ENCODE assay signal across 10 mouse cellular contexts in genomic region chr19:36252522-36252921, GRCm38 (mm10).
"Had no signal": no experiment of that assay in that cellular context is flagged by ENCODE, and none has a peak within 500 bp of the region (broad histone marks: within the 10 kb centered on the region; RNA-seq: fewer than 3 reads in every experiment).

No protein-coding gene starts in this region.

- ATAC-seq: midbrain, embryonic 16.5 days had no signal

- DNase-seq: lung, adult 18-20 months; lung, embryonic 14.5 days; lung, postnatal 10 days; lung, postnatal 4 days; midbrain, embryonic 14.5 days; right cerebral cortex, postnatal 14 days; thymus, adult 2 months; thymus, postnatal 25 days; thymus, postnatal 4 days had no signal
